Mouse (Mus musculus): ENCODE data around the gene Setd6. TPM values are rescaled to one million over a fixed set of nuclear protein-coding genes. Genes with fewer than 3 reads are reported as not detected.

Setd6 gene
- polyA plus RNA-seq, 1 experiment from 2014 or later = 31.7 TPM

GRCm38 (mm10) chr8:95703461-95704260, 12.0 kb upstream of the Setd6 start:
- DNase-seq (ENCODE audit: low spot score) (peak; percentile 81), ATAC-seq (ENCODE audit: low FRiP score) (peak; percentile 51)
- H3K9ac ChIP-seq = peak overlapping the region; percentile 82
- WGBS = 1% methylated on average over 15 of the region's 15 CpGs
- H3K27me3 ChIP-seq (ENCODE audit: control insufficient read depth, insufficient read depth, low read length) = no peaks in the 10 kb centered on the region
- peaks cover 36% of the 10 kb centered on the region for H3K4me1 ChIP-seq (replicated peaks; ENCODE audit: control insufficient read depth, insufficient read depth, low read length)
- peak overlapping the region; percentile 56 for H3K4me3 ChIP-seq (replicated peaks; ENCODE audit: low read length)
- peak overlapping the region; percentile 85 for H3K27ac ChIP-seq
- H3K36me3 ChIP-seq (replicated peaks; ENCODE audit: control insufficient read depth, insufficient read depth) = peaks cover 36% of the 10 kb centered on the region
- H3K9me3 ChIP-seq (ENCODE audit: control insufficient read depth, low read length) = no peaks in the 10 kb centered on the region
- peak overlapping the region; percentile 85 for H3K4me2 ChIP-seq (replicated peaks)

- H3K4me3 ChIP-seq (replicated peaks; ENCODE audit: low read length) = peak overlapping the region; percentile 56
- DNase-seq (ENCODE audit: low spot score) (no peak), ATAC-seq (ENCODE audit: low FRiP score) (no peak)
- H3K27ac ChIP-seq = no peak overlapping the region
- no peaks in the 10 kb centered on the region for H3K27me3 ChIP-seq (ENCODE audit: control insufficient read depth, insufficient read depth, low read length)
- 96% methylated on average over 3 of the region's 3 CpGs for WGBS
- H3K4me2 ChIP-seq (replicated peaks) = peak overlapping the region; percentile 85
- H3K4me1 ChIP-seq (replicated peaks; ENCODE audit: control insufficient read depth, insufficient read depth, low read length) = peaks cover 36% of the 10 kb centered on the region
- H3K9ac ChIP-seq = peak overlapping the region; percentile 82
- peaks cover 45% of the 10 kb centered on the region for H3K36me3 ChIP-seq (replicated peaks; ENCODE audit: control insufficient read depth, insufficient read depth)
- no peaks in the 10 kb centered on the region for H3K9me3 ChIP-seq (ENCODE audit: control insufficient read depth, low read length)
Measured at GRCm38 (mm10) chr8:95704538-95704937, 11.1 kb upstream of the Setd6 start.

GRCm38 (mm10) chr8:95709579-95709978, 6.1 kb upstream of the Setd6 start:
- DNase-seq (ENCODE audit: low spot score) = no peak
- ATAC-seq (ENCODE audit: low FRiP score) = no peak
- H3K4me3 ChIP-seq (replicated peaks; ENCODE audit: low read length) = no peak overlapping the region
- H3K9me3 ChIP-seq (ENCODE audit: control insufficient read depth, low read length) = no peaks in the 10 kb centered on the region
- no peak overlapping the region for H3K4me2 ChIP-seq (replicated peaks)
- H3K27me3 ChIP-seq (ENCODE audit: control insufficient read depth, insufficient read depth, low read length) = no peaks in the 10 kb centered on the region
- no peak overlapping the region for H3K27ac ChIP-seq
- H3K36me3 ChIP-seq (replicated peaks; ENCODE audit: control insufficient read depth, insufficient read depth) = peaks cover 78% of the 10 kb centered on the region
- WGBS = 87% methylated on average over 7 of the region's 7 CpGs
- no peak overlapping the region for H3K9ac ChIP-seq
- peaks cover 8% of the 10 kb centered on the region; the same call in 1 of the 2 replicates for H3K4me1 ChIP-seq (replicated peaks; ENCODE audit: control insufficient read depth, insufficient read depth, low read length)

GRCm38 (mm10) chr8:95711029-95711428, 4.7 kb upstream of the Setd6 start:
- Histone ChIP-seq H3K36me3 (replicated peaks; ENCODE audit: control insufficient read depth, insufficient read depth) (peaks cover 68% of the 10 kb centered on the region), H3K9me3 (ENCODE audit: control insufficient read depth, low read length) (no peaks in the 10 kb centered on the region), H3K4me3 (replicated peaks; ENCODE audit: low read length) (no peak overlapping the region), H3K27me3 (ENCODE audit: control insufficient read depth, insufficient read depth, low read length) (no peaks in the 10 kb centered on the region), H3K9ac (no peak overlapping the region), H3K4me2 (replicated peaks) (no peak overlapping the region), H3K27ac (no peak overlapping the region), H3K4me1 (replicated peaks; ENCODE audit: control insufficient read depth, insufficient read depth, low read length) (peaks cover 5% of the 10 kb centered on the region)
- 88% methylated on average over 3 of the region's 3 CpGs for WGBS
- ATAC-seq (ENCODE audit: low FRiP score) = no peak
- DNase-seq (ENCODE audit: low spot score) = no peak

GRCm38 (mm10) chr8:95712395-95712794, 3.3 kb upstream of the Setd6 start:
- Histone ChIP-seq H3K9me3 (ENCODE audit: control insufficient read depth, low read length) (no peaks in the 10 kb centered on the region), H3K27me3 (ENCODE audit: control insufficient read depth, insufficient read depth, low read length) (no peaks in the 10 kb centered on the region), H3K27ac (no peak overlapping the region), H3K9ac (no peak overlapping the region), H3K4me1 (replicated peaks; ENCODE audit: control insufficient read depth, insufficient read depth, low read length) (peaks cover 13% of the 10 kb centered on the region), H3K4me2 (replicated peaks) (no peak overlapping the region), H3K4me3 (replicated peaks; ENCODE audit: low read length) (no peak overlapping the region), H3K36me3 (replicated peaks; ENCODE audit: control insufficient read depth, insufficient read depth) (peaks cover 54% of the 10 kb centered on the region)
- DNase-seq (ENCODE audit: low spot score) (no peak), ATAC-seq (ENCODE audit: low FRiP score) (no peak)
- WGBS = 91% methylated on average over 9 of the region's 9 CpGs

GRCm38 (mm10) chr8:95713100-95714010, 2.3 kb upstream of the Setd6 start:
- Histone ChIP-seq H3K27ac (no peak overlapping the region), H3K4me2 (replicated peaks) (no peak overlapping the region), H3K4me3 (replicated peaks; ENCODE audit: low read length) (no peak overlapping the region), H3K9me3 (ENCODE audit: control insufficient read depth, low read length) (no peaks in the 10 kb centered on the region), H3K4me1 (replicated peaks; ENCODE audit: control insufficient read depth, insufficient read depth, low read length) (peaks cover 13% of the 10 kb centered on the region), H3K9ac (no peak overlapping the region), H3K36me3 (replicated peaks; ENCODE audit: control insufficient read depth, insufficient read depth) (peaks cover 54% of the 10 kb centered on the region), H3K27me3 (ENCODE audit: control insufficient read depth, insufficient read depth, low read length) (no peaks in the 10 kb centered on the region)
- 78% methylated on average over 19 of the region's 19 CpGs for WGBS
- 0 out of 2 replicates have a peak, but pooled peaks have one; percentile 18 for ATAC-seq (ENCODE audit: low FRiP score)
- DNase-seq (ENCODE audit: low spot score) = peak; percentile 58

- Histone ChIP-seq H3K9ac (no peak overlapping the region), H3K27me3 (ENCODE audit: control insufficient read depth, insufficient read depth, low read length) (no peaks in the 10 kb centered on the region), H3K4me3 (replicated peaks; ENCODE audit: low read length) (no peak overlapping the region), H3K27ac (no peak overlapping the region), H3K9me3 (ENCODE audit: control insufficient read depth, low read length) (no peaks in the 10 kb centered on the region), H3K36me3 (replicated peaks; ENCODE audit: control insufficient read depth, insufficient read depth) (peaks cover 54% of the 10 kb centered on the region), H3K4me1 (replicated peaks; ENCODE audit: control insufficient read depth, insufficient read depth, low read length) (peaks cover 13% of the 10 kb centered on the region), H3K4me2 (replicated peaks) (no peak overlapping the region)
- ATAC-seq (ENCODE audit: low FRiP score) (no peak), DNase-seq (ENCODE audit: low spot score) (no peak)
- WGBS = 93% methylated on average over 4 of the region's 4 CpGs
Measured at GRCm38 (mm10) chr8:95714367-95714766, 1.3 kb upstream of the Setd6 start.

- no peak for DNase-seq (ENCODE audit: low spot score)
- Histone ChIP-seq H3K36me3 (replicated peaks; ENCODE audit: control insufficient read depth, insufficient read depth) (peaks cover 54% of the 10 kb centered on the region), H3K4me1 (replicated peaks; ENCODE audit: control insufficient read depth, insufficient read depth, low read length) (peaks cover 13% of the 10 kb centered on the region), H3K27me3 (ENCODE audit: control insufficient read depth, insufficient read depth, low read length) (no peaks in the 10 kb centered on the region), H3K4me3 (replicated peaks; ENCODE audit: low read length) (peak overlapping the region; percentile 87), H3K9me3 (ENCODE audit: control insufficient read depth, low read length) (no peaks in the 10 kb centered on the region), H3K9ac (peak overlapping the region; percentile 85; the same call in 1 of the 2 replicates), H3K27ac (no peak overlapping the region), H3K4me2 (replicated peaks) (peak overlapping the region; percentile 97)
- ATAC-seq (ENCODE audit: low FRiP score) = no peak
- 85% methylated on average over 6 of the region's 6 CpGs for WGBS
Measured at GRCm38 (mm10) chr8:95714837-95715413, 756 bp upstream of the Setd6 start.
